ENCODE assay signal across 8 mouse cellular contexts in genomic region chr8:84660819-84661457, GRCm38 (mm10). TPM values are rescaled to one million over a fixed set of nuclear protein-coding genes. Genes with fewer than 3 reads are reported as not detected.
DNase-seq lines count a peak whose midpoint lies in the region; ATAC-seq and TF ChIP-seq lines count a peak whose summit lies in the region.

No protein-coding gene starts in this region.

- peak; percentile 71 for DNase-seq in hindbrain, embryonic 10.5 days (ENCODE audit: low spot score)
- peak; percentile 64 for DNase-seq in thymus, postnatal 4 days
- DNase-seq in layer of hippocampus, postnatal 25 days (ENCODE audit: extremely low spot score in 1 of 2, low spot score in 1 of 2) = no peak

- peak overlapping the region; percentile 96 for H3K9ac ChIP-seq in limb, embryonic 13.5 days
- peak overlapping the region; percentile 74 for H3K9ac ChIP-seq in midbrain, embryonic 16.5 days (ENCODE audit: low read depth, low read length)

- TF ChIP-seq POLR2A in embryonic fibroblast, embryonic 13.5 days (IDR thresholded peaks at IDR 0.05; ENCODE audit: low read depth, low read length) = peak; percentile 20; the same call in 1 of the 2 replicates

- no peak for TF ChIP-seq CTCF in embryonic fibroblast, embryonic 13.5 days (IDR thresholded peaks at IDR 0.05; ENCODE audit: borderline replicate concordance, insufficient read depth, low read length)

- peaks cover 62% of the 10 kb centered on the region for H3K4me1 ChIP-seq in megakaryocyte, embryonic 14.5 days
- H3K4me1 ChIP-seq in embryonic fibroblast, embryonic 13.5 days (ENCODE audit: control insufficient read depth, insufficient read depth, low read length) = peaks cover 3% of the 10 kb centered on the region; the same call in 1 of the 2 replicates
- H3K4me1 ChIP-seq in hindbrain, embryonic 10.5 days (replicated peaks) = peaks cover 81% of the 10 kb centered on the region
- H3K4me1 ChIP-seq in limb, embryonic 13.5 days = peaks cover 62% of the 10 kb centered on the region
- H3K4me1 ChIP-seq in midbrain, embryonic 16.5 days (ENCODE audit: control insufficient read depth, insufficient read depth, low read length) = peaks cover 43% of the 10 kb centered on the region

- ATAC-seq in megakaryocyte, adult 5-6 weeks (ENCODE audit: poor library complexity, severe bottlenecking) = no peak
- no peak for ATAC-seq in limb, embryonic 13.5 days (ENCODE audit: low FRiP score, low read depth)
- ATAC-seq in midbrain, embryonic 16.5 days = no peak

- peak overlapping the region; percentile 94 for H3K4me2 ChIP-seq in limb, embryonic 13.5 days (replicated peaks)
- peak overlapping the region; percentile 87 for H3K4me2 ChIP-seq in midbrain, embryonic 16.5 days (ENCODE audit: low read length)

- no peaks in the 10 kb centered on the region for H3K9me3 ChIP-seq in megakaryocyte, embryonic 14.5 days
- H3K9me3 ChIP-seq in hindbrain, embryonic 10.5 days = no peaks in the 10 kb centered on the region
- no peaks in the 10 kb centered on the region for H3K9me3 ChIP-seq in limb, embryonic 13.5 days
- no peaks in the 10 kb centered on the region for H3K9me3 ChIP-seq in midbrain, embryonic 16.5 days (replicated peaks; ENCODE audit: control insufficient read depth, low read length, poor library complexity, severe bottlenecking)

- peak overlapping the region; percentile 100 for H3K4me3 ChIP-seq in megakaryocyte, embryonic 14.5 days (replicated peaks)
- H3K4me3 ChIP-seq in embryonic fibroblast, embryonic 13.5 days (ENCODE audit: insufficient read depth, low read length) = peak overlapping the region; percentile 69
- peak overlapping the region; percentile 97 for H3K4me3 ChIP-seq in hindbrain, embryonic 10.5 days
- H3K4me3 ChIP-seq in limb, embryonic 13.5 days = peak overlapping the region; percentile 90
- H3K4me3 ChIP-seq in midbrain, embryonic 16.5 days (ENCODE audit: low read depth, low read length) = peak overlapping the region; percentile 62

- H3K36me3 ChIP-seq in megakaryocyte, embryonic 14.5 days (replicated peaks; ENCODE audit: low read length) = no peaks in the 10 kb centered on the region
- H3K36me3 ChIP-seq in hindbrain, embryonic 10.5 days = no peaks in the 10 kb centered on the region
- no peaks in the 10 kb centered on the region for H3K36me3 ChIP-seq in limb, embryonic 13.5 days
- H3K36me3 ChIP-seq in midbrain, embryonic 16.5 days (ENCODE audit: control insufficient read depth, insufficient read depth, low read length) = no peaks in the 10 kb centered on the region

- WGBS in hindbrain, embryonic 10.5 days = under 1% methylated on average over 20 of the region's 20 CpGs
- WGBS in limb, embryonic 13.5 days = under 1% methylated on average over 20 of the region's 20 CpGs
- 4% methylated on average over 20 of the region's 20 CpGs for WGBS in midbrain, embryonic 16.5 days

- peak overlapping the region; percentile 85 for H3K27ac ChIP-seq in embryonic fibroblast, embryonic 13.5 days (ENCODE audit: insufficient read depth, low read length)
- peak overlapping the region; percentile 95 for H3K27ac ChIP-seq in hindbrain, embryonic 10.5 days
- peak overlapping the region; percentile 93 for H3K27ac ChIP-seq in limb, embryonic 13.5 days
- H3K27ac ChIP-seq in midbrain, embryonic 16.5 days (ENCODE audit: low read length) = no peak overlapping the region; the same call in none of the 2 replicates

- H3K27me3 ChIP-seq in megakaryocyte, embryonic 14.5 days (replicated peaks) = no peaks in the 10 kb centered on the region
- no peaks in the 10 kb centered on the region for H3K27me3 ChIP-seq in hindbrain, embryonic 10.5 days (ENCODE audit: insufficient read depth, poor library complexity, severe bottlenecking)
- H3K27me3 ChIP-seq in limb, embryonic 13.5 days = no peaks in the 10 kb centered on the region
- peaks cover 6% of the 10 kb centered on the region; the same call in 1 of the 2 replicates for H3K27me3 ChIP-seq in midbrain, embryonic 16.5 days (ENCODE audit: control insufficient read depth, insufficient read depth, low read depth, low read length)

RNA-seq across cellular contexts. Expression of gene Ier2, which starts 1.7 kb away (rescaled TPM):
- polyA plus RNA-seq in megakaryocyte, embryonic 14.5 days (2012; ENCODE audit: insufficient read depth, low replicate concordance) = 106 and 333 TPM in 2 replicates
- 86.1 and 87.5 TPM in 2 replicates for total RNA-seq in megakaryocyte, adult 5-6 weeks (2015)
- total RNA-seq in megakaryocyte, adult 5-6 weeks (2017) = 62.7 and 65.3 TPM in 2 replicates
- polyA plus RNA-seq in embryonic fibroblast, embryonic 13.5 days (2011; ENCODE audit: insufficient read length, low read depth, missing spikeins) = 38.2 and 38.6 TPM in 2 replicates
- 89.9 and 94.7 TPM in 2 replicates for polyA plus RNA-seq in hindbrain, embryonic 10.5 days (2016; fragmentation: Nextera tagmentation; extraction: Ambion mirVana)
- polyA plus RNA-seq in limb, embryonic 13.5 days (2015; fragmentation: Nextera tagmentation; extraction: Ambion mirVana) = 71.9 and 73.0 TPM in 2 replicates
- polyA plus RNA-seq in midbrain, embryonic 16.5 days (2015; fragmentation: Nextera tagmentation; extraction: Ambion mirVana) = 13.0 and 16.3 TPM in 2 replicates
- total RNA-seq in layer of hippocampus, postnatal 25 days (2021) = 1 to 10 TPM; 8.8 to 9.6 TPM

RNA-seq across cellular contexts. Expression of gene Trmt1, which starts 25.2 kb away (rescaled TPM):
- 107 and 120 TPM in 2 replicates for polyA plus RNA-seq in megakaryocyte, embryonic 14.5 days (2012; ENCODE audit: insufficient read depth, low replicate concordance)
- total RNA-seq in megakaryocyte, adult 5-6 weeks (2015) = 29.5 and 35.9 TPM in 2 replicates
- 37.6 and 40.4 TPM in 2 replicates for total RNA-seq in megakaryocyte, adult 5-6 weeks (2017)
- polyA plus RNA-seq in embryonic fibroblast, embryonic 13.5 days (2011; ENCODE audit: insufficient read length, low read depth, missing spikeins) = 80.2 and 86.7 TPM in 2 replicates
- 57.8 and 65.9 TPM in 2 replicates for polyA plus RNA-seq in hindbrain, embryonic 10.5 days (2016; fragmentation: Nextera tagmentation; extraction: Ambion mirVana)
- 70.8 and 72.7 TPM in 2 replicates for polyA plus RNA-seq in limb, embryonic 13.5 days (2015; fragmentation: Nextera tagmentation; extraction: Ambion mirVana)
- polyA plus RNA-seq in midbrain, embryonic 16.5 days (2015; fragmentation: Nextera tagmentation; extraction: Ambion mirVana) = 59.0 and 68.1 TPM in 2 replicates
- 100 to 1,000 TPM in 1 of 2 experiments, 10 to 100 TPM in 1; 83.4 to 101 TPM for total RNA-seq in layer of hippocampus, postnatal 25 days (2021)

RNA-seq across cellular contexts. Expression of gene Nacc1, which starts 26.7 kb away (rescaled TPM):
- 144 and 266 TPM in 2 replicates for polyA plus RNA-seq in megakaryocyte, embryonic 14.5 days (2012; ENCODE audit: insufficient read depth, low replicate concordance)
- total RNA-seq in megakaryocyte, adult 5-6 weeks (2015) = 42.8 and 43.0 TPM in 2 replicates
- total RNA-seq in megakaryocyte, adult 5-6 weeks (2017) = 31.8 and 36.8 TPM in 2 replicates
- polyA plus RNA-seq in embryonic fibroblast, embryonic 13.5 days (2011; ENCODE audit: insufficient read length, low read depth, missing spikeins) = 47.2 and 54.9 TPM in 2 replicates
- polyA plus RNA-seq in hindbrain, embryonic 10.5 days (2016; fragmentation: Nextera tagmentation; extraction: Ambion mirVana) = 25.2 and 28.9 TPM in 2 replicates
- polyA plus RNA-seq in limb, embryonic 13.5 days (2015; fragmentation: Nextera tagmentation; extraction: Ambion mirVana) = 15.0 and 15.2 TPM in 2 replicates
- 13.0 and 14.2 TPM in 2 replicates for polyA plus RNA-seq in midbrain, embryonic 16.5 days (2015; fragmentation: Nextera tagmentation; extraction: Ambion mirVana)
- total RNA-seq in layer of hippocampus, postnatal 25 days (2021) = 10 to 100 TPM; 88.9 to 91.0 TPM

RNA-seq across cellular contexts. Expression of gene Lyl1, which starts 40.3 kb away (rescaled TPM):
- polyA plus RNA-seq in megakaryocyte, embryonic 14.5 days (2012; ENCODE audit: insufficient read depth, low replicate concordance) = 347 and 510 TPM in 2 replicates
- 69.0 and 69.9 TPM in 2 replicates for total RNA-seq in megakaryocyte, adult 5-6 weeks (2015)
- 60.3 and 62.0 TPM in 2 replicates for total RNA-seq in megakaryocyte, adult 5-6 weeks (2017)
- not detected in 2 replicates for polyA plus RNA-seq in embryonic fibroblast, embryonic 13.5 days (2011; ENCODE audit: insufficient read length, low read depth, missing spikeins)
- 5.6 and 6.5 TPM in 2 replicates for polyA plus RNA-seq in hindbrain, embryonic 10.5 days (2016; fragmentation: Nextera tagmentation; extraction: Ambion mirVana)
- 4.1 and 4.9 TPM in 2 replicates for polyA plus RNA-seq in limb, embryonic 13.5 days (2015; fragmentation: Nextera tagmentation; extraction: Ambion mirVana)
- 2.2 and 3.1 TPM in 2 replicates for polyA plus RNA-seq in midbrain, embryonic 16.5 days (2015; fragmentation: Nextera tagmentation; extraction: Ambion mirVana)
- total RNA-seq in layer of hippocampus, postnatal 25 days (2021) = 1 to 10 TPM; 2.1 to 2.8 TPM

Comparison
In these comparisons a context has a peak if more than half of its experiments do, and no peak if none do; other contexts are left out.
1. DNase-seq: peak in hindbrain, embryonic 10.5 days (single experiment) and thymus, postnatal 4 days (single experiment); none in layer of hippocampus, postnatal 25 days (0 of 2).
2. Peak in every context shown above with its lines, with median percentiles within 50 percentile points of each other: H3K4me3 ChIP-seq.